ENCODE assay signal across 28 mouse cellular contexts in genomic region chr3:55147156-55147555, GRCm38 (mm10). TPM values are rescaled to one million over a fixed set of nuclear protein-coding genes. Genes with fewer than 3 reads are reported as not detected.
"Had no signal": no experiment of that assay in that cellular context is flagged by ENCODE, and none has a peak within 500 bp of the region (broad histone marks: within the 10 kb centered on the region; RNA-seq: fewer than 3 reads in every experiment).

No protein-coding gene starts in this region.

- H3K9ac ChIP-seq: lung, embryonic 15.5 days; midbrain, embryonic 12.5 days; neural tube, embryonic 13.5 days; neural tube, embryonic 15.5 days had no signal

- ATAC-seq: lung, postnatal 0 days; midbrain, embryonic 16.5 days had no signal

- H3K36me3 ChIP-seq: lung, embryonic 15.5 days; midbrain, embryonic 10.5 days; midbrain, embryonic 12.5 days; neural tube, embryonic 13.5 days; neural tube, embryonic 15.5 days had no signal

- H3K4me1 ChIP-seq: lung, embryonic 15.5 days had no signal

- H3K27ac ChIP-seq: lung, embryonic 15.5 days; macrophage; midbrain, embryonic 10.5 days; midbrain, embryonic 12.5 days; neural tube, embryonic 13.5 days; neural tube, embryonic 15.5 days had no signal

- DNase-seq: lung, adult 2 months; lung, postnatal 14 days; lung, postnatal 36 days; midbrain, embryonic 14.5 days; retina, postnatal 1 day; right cerebral cortex, adult 18-20 months; right cerebral cortex, postnatal 25 days; right cerebral cortex, postnatal 4 days; spleen, adult 18-20 months; thymus, adult 18-20 months; thymus, postnatal 25 days; thymus, postnatal 4 days had no signal

- H3K27me3 ChIP-seq: lung, embryonic 15.5 days; midbrain, embryonic 12.5 days; neural tube, embryonic 13.5 days; neural tube, embryonic 15.5 days had no signal

- H3K4me3 ChIP-seq: lung, embryonic 15.5 days; midbrain, embryonic 10.5 days; midbrain, embryonic 12.5 days; myocyte; neural tube, embryonic 13.5 days; neural tube, embryonic 15.5 days had no signal

RNA-seq across cellular contexts. Expression of gene Ccdc169, which starts 10.0 kb away (rescaled TPM):
- total RNA-seq: megakaryocyte progenitor cell, adult 5-6 weeks; megakaryocyte-erythroid progenitor cell, adult 5-6 weeks had no signal
- polyA plus RNA-seq: liver, embryonic 16.5 days; lung, adult 2 months; lung, embryonic 15.5 days; lung, postnatal 0 days; midbrain, embryonic 12.5 days; neural tube, embryonic 13.5 days; neural tube, embryonic 15.5 days; small intestine, adult 2 months; stomach, embryonic 14.5 days; stomach, embryonic 16.5 days; thymus, postnatal 0 days had no signal

RNA-seq across cellular contexts. Expression of gene Sohlh2, which starts 34.7 kb away (rescaled TPM):
- total RNA-seq: megakaryocyte progenitor cell, adult 5-6 weeks; megakaryocyte-erythroid progenitor cell, adult 5-6 weeks had no signal
- polyA plus RNA-seq: liver, embryonic 16.5 days; lung, adult 2 months; lung, postnatal 0 days; macrophage; midbrain, embryonic 10.5 days; midbrain, embryonic 12.5 days; midbrain, embryonic 14.5 days; midbrain, embryonic 16.5 days; neural tube, embryonic 13.5 days; neural tube, embryonic 15.5 days; small intestine, adult 2 months; stomach, embryonic 14.5 days; stomach, embryonic 16.5 days; thymus, postnatal 0 days had no signal
